Mouse (Mus musculus): ENCODE measurements around the gene Erf.

The Erf gene

GRCm38 (mm10) chr7:25238829-25239623 is 11.5 kb downstream of the Erf start:
- peak; percentile 86 for DNase-seq (ENCODE audit: low spot score)

DNA sequence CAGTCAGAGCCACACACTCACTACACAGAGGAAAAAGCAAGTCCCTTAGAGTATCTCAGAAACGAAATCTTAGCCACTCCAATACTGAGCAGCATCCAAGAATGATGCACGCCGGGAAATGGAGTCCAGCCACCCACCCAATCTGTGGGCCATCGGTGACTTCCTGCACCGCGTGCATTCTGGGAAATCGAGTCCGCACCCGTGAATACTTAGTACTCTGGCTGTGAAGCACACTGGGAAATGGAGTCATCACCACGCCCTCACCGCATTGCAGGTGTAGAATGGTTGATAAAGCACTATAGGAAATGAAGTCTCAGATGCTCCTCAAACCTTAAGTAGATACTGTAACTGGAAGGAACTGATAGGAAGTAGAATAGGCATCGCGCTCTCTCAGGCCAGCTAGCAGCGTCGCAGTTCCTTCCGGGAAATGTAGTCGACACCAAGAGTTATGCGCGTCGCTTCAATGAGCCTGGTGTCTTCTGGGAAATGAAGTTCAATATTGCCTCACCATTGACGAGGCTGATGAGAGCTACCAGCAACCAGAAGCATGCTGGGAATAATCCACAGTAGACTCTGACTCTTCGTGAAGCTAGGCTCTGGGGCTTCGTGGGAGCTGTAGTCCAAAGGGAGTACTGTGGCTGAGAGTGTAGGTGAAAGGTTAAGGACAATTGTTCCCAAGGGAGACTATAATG is 12.4 kb downstream of the Erf start:
- DNase-seq (ENCODE audit: low spot score): peak; percentile 92

- peak; percentile 99 for DNase-seq (ENCODE audit: low spot score)
Observed at GRCm38 (mm10) chr7:25237249-25238014, 13.1 kb downstream of the Erf start, which contains the start of gene Gsk3a. Gene Gsk3a (minus strand): TSS chr7:25237851.

DNA sequence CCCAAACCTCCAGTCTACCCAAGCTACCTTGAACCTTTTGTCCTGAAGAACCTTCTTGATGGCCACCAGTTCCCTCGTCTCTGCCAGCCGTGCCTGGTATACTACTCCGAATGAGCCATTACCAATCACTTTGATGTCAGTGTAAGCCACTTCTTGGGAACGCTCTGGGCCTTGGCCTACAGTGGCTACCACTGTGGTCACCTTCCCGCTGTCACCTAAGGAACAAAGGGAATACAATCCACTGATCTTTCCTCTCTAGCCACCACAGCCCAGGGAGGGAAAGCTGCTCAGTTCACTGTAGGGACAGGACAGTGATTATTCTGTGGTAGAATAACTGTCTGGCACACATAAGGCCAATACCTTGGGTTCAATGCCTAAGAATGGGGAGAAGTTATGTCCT is 15.0 kb downstream of the Erf start:
- no peak for DNase-seq (ENCODE audit: low spot score)

DNA sequence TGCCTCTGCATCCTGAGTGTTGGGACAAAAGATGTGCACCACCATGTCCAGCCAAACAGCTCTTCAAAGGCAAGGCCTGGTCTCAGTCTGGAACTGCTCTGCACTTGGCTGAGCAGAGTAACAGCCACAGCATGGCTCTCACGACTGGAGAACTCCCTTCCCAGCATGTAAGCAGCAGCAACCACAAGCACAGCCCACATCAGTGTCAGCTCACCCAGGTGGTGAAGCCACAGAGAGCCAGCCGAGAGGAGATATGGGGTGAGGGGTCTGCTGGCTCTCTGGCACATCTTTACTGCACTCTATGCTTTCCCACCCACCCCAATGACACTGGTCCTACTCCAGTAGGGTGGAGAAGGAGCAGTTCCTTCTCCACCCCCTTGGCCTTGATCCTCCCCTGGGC is 17.5 kb downstream of the Erf start:
- DNase-seq (ENCODE audit: low spot score): no peak

DNA sequence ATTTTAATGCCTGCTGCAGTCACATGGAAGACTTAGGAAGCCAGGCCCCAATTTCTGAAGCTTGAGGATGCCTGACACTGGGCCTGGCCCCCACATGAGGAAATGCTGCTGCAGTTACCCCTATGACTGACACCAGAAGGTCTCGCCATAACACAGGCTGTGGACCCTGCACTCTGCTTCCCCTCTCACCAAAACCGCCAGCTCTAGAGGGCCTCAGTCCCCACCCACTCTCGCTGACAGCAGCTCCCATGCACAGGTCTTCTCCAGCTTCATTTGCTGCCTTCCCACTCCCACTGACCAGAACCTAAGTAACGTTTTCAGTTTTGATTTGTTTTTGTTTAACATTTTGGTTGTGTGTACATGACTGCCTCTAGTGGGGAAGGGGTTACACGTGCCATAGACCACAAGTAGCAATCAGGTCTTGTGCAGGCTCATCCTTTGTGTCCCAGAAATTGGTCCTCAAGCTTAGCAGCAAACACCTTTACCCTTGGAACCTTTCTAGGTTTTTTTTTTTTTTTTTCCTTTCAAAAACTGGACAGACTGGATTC is 18.4 kb downstream of the Erf start:
- DNase-seq (ENCODE audit: low spot score): no peak

DNA sequence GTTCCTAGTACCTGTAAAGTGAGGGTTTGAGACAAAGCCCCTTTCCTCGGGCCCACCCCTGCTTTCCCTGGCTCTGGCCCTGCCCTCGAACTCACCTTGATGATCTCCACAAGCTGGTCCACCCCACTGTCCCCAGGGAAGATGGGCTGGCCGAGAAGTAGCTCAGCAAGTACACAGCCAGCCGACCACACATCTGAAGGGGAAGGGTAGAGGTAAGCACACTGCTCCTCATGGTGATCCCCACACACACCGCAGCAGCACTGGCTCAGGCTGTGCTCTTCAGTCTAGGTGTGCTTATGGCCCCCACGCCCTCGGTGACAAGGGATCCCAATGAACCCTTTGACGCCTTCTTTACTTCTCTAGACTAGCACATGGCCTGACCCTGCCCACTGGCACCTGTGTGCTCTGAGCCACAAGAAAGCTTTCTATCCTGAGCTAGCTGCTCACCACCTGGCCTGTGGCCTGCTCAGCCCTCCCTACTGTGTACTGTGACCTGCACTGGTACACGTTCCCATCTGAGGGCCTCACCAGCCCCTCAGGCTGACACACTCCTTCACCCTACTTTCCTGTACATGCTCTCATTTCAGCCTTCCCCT is 19.8 kb downstream of the Erf start:
- no peak for DNase-seq (ENCODE audit: low spot score)

GRCm38 (mm10) chr7:25227523-25228300 is 22.8 kb downstream of the Erf start:
- no peak for DNase-seq (ENCODE audit: low spot score)

DNA sequence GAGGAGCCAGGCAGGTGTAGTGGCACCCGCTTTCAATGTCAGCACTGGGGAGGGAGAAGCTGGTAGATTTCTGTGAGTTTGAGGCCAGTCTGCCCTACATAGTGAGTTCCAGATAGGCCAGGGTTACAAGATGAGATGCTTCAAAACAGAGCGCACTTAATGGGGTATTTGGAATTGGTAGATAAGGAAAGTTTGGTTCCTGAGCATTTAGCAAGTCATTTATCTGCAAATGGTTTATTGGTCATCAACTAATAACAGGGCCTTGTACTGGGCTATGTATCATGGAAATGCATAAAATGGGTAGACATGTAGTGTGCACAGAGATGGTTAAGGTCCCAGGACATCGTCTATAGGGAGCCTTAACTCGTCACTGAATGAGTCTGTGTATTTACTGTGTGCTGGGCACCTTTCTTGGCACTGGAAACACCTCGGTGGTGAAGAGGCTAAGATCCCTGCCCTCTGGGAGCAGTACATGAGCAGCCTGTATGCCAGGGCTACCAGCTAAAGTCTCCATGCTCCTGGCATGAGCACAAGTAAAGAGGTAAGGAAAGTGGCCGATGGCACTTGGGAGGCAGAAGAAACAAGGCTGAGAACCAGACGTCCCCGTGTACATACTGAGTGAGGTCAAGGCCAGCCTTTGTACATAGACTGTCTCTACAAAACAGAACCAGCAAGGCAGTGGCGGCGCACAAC is 28.1 kb downstream of the Erf start:
- DNase-seq (ENCODE audit: low spot score): no peak

DNA sequence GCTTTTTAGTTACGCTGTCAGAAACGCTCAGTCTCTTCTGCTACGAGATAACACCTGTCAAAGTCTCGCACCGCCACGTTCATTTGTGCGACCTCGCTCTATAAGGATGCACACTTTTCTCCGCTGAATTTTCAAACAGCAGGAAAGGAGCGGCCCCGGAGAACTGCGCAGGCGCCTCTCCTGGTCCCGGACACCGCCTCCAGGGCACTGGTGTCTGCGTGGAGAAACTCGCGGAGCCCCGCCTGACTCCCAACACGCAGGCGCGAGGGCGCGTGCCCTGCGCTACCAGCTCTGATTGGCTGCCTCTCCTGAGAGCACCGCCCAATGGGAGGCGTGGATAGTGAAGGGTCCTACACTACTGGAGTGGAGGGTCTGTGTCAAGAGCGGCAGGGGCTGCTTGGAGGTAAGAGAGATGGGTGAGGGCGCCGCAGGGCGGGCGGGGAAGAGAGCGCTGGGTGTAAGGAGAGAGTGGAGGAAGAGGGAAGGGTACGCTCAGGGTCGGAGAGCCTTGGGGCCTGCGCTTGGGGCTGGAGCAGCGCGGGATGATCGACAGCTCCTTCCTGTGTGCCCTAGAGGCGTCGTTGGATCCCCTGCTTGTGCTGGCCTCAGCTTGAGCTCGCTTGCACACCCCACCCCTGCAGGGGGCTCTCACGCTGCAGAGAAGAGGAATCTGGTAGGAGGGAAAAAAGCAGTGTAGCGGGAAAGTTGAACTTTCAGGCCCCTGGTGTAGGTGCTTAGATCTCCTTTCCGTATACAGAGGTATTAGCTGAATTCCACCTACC is 29.3 kb downstream of the Erf start, which contains the start of gene Zfp526:
TSS of gene Zfp526 (plus strand) at position 324 of the 782 bp plus-strand sequence.
- DNase-seq (ENCODE audit: low spot score): peak; percentile 98

DNA sequence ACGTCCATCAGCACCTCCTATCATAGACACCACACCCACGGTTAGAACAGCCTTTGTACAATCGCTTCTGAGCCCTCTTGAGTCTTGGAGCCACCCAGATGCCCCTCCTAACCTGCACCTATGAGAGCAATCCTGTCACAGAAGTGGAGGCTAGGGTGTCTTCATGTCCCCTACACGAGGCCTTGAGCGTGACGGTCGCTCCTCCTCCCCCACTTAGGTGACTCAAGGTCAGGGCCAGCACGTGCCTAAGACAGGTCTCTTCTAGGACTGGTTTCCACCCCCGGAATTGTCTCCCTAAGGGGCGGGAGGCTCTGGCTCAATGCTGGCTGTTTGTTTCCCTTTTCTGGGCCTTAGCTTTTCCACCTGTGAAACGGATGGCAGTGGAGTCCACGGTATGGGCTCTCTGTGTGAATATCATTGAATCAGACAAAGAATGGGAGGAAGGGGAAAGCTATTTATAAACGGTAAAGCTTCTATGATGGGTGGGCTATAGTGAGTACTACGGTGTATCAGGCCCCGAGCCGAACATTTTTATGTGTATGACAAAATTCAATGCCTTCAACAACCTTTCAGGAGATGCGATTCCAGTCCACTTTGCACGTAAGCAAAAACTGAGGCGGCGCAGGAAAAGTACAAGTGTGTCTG is 30.0 kb downstream of the Erf start, which contains the start of gene Dedd2:
TSS of gene Dedd2 (minus strand) at position 159 of the 645 bp plus-strand sequence.
- no peak for DNase-seq (ENCODE audit: low spot score)

DNA sequence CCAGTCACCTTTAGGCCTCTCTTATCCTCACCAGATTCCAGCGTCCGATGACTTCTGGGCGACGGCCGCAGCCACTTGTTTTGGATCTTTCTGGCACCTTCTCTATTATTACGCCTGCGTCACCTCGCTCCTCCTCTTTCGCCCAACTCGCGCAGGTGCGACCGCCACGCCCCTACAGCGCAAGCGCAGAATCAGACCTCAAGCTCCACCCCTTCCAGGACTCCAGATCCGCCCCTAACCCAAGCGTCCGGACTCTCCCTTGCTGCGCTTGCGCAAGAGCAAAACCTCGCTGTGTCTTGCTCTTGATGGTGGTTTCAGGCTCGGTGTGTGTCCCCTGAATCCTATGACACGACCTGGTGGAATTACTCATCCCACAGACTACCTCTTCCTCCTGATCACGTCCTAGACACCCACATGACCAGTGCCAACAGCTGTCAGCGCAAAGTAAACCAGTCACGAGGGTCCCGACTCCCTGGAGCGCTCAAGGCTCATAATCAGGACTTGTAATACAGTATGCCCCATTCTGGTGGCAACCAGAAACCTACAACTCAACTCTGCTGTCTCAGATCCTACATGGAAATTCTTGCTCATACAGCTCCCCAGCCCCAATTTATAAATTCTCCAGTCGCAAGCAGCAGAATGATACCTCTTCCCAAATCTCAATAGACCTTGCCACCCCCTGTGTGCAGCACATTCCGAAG is 30.7 kb downstream of the Erf start:
- peak; percentile 97 for DNase-seq (ENCODE audit: low spot score)

DNA sequence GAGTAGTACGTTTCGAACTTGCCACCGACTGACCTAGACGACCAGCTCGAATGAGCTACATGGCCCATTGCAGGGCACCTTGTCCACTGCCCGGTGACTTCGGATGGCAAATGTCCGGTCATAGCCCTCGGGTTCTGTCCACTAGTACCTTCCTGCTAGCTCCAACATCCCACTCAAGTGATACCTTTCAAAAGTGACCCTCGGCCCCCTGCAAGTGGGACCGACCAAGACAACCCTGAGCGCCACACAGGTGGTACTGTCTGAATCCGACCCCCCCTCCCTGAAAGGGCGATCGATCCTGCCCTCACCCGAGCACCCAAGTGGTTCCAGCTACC is 31.2 kb downstream of the Erf start:
- DNase-seq (ENCODE audit: low spot score): no peak

- peak; percentile 39 for DNase-seq (ENCODE audit: low spot score)
Observed at GRCm38 (mm10) chr7:25218705-25219415, 31.7 kb downstream of the Erf start.

- DNase-seq (ENCODE audit: low spot score): no peak
Observed at GRCm38 (mm10) chr7:25217653-25218395, 32.7 kb downstream of the Erf start.

- no peak for DNase-seq (ENCODE audit: low spot score)
Observed at GRCm38 (mm10) chr7:25214172-25214571, 36.4 kb downstream of the Erf start.

GRCm38 (mm10) chr7:25213099-25213498 is 37.5 kb downstream of the Erf start:
- no peak for DNase-seq (ENCODE audit: low spot score)
